Mouse (Mus musculus) embryo, embryonic 10.5 days (tissue): ENCODE results near the gene Mchr1.
"Not testable (repeated sequence)": the region's sequence is repeated elsewhere in the genome, so short reads cannot be mapped to it uniquely, and the experiment has no call there.

Source experiments
- DNase-seq: peaks from one replicate; pipeline ENCODE4 v3.0.0-alpha.2; 2015; ENCODE audit warnings: low spot score

Gene Mchr1

DNA sequence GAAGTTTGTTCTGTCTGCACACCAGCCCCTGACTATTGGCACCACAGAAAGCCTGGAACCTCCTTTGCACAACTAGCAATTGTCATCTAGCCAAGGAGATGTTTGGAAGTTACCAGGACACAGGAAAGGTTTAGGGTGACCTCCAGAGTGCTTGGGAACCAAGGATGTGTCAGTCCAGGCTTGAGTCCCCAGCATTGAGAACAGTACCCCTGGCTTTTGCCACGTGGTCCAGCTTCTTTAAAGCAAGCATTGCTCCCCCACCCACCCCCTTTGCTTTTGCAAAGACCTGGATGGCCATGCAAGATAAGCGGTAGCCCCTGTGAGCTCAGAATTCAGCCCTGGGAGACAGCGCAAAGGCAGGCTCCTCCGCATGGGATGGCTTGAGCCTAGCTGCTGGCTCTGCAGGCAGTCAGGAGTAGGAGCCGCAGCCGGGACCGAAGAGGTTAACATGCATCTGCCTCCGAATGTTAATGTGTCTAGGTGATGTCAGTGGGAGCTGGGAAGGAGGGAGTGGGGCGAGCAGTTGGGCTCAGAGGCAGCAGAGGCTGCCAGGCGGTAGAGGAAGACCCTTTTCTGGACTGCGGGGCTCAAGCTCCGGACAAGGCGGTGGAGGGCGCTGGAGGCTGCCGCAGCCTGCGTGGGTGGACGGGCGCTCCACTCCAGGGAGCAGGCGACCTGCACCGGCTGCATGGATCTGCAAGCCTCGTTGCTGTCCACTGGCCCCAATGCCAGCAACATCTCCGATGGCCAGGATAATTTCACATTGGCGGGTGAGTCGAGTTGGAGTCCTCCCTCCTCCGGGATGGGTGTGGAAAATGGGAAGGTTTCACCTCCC, at the start of gene Mchr1:
Gene Mchr1 (plus strand): TSS at position 414 of the 835 bp plus-strand sequence.
- peak; percentile 80 for DNase-seq

- no peak for DNase-seq
Measured at GRCm38 (mm10) chr15:81189061-81189460, 46.2 kb upstream of the Mchr1 start.

- DNase-seq = peak; percentile 64
Measured at GRCm38 (mm10) chr15:81190011-81190629, 45.2 kb upstream of the Mchr1 start.

- DNase-seq = peak; percentile 99
Measured at GRCm38 (mm10) chr15:81190630-81191178, 44.6 kb upstream of the Mchr1 start, which contains the start of gene Mrtfa. TSS of gene Mrtfa (minus strand) at chr15:81190757.

GRCm38 (mm10) chr15:81191303-81191702, 44.0 kb upstream of the Mchr1 start:
- no peak for DNase-seq

DNA sequence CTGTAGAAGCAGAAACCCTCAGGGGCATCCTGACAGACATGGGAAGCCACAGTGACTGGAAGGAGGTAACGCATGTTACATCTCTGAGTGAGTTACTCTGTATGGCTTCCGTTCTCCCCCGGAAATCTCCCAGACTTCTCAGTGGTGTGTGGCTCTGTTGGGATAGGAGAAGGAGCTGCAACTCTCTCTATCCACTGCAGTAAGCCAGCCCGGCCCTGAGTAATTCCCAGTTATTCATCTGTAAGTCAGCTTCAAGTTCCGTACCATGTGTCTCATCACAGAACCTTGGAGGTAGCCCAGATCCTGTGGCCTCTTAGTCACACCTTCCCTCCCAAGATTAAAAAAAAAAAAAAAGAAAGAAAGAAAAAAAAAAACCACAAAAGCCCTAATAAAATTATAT, 43.0 kb upstream of the Mchr1 start:
- DNase-seq = no peak

DNA sequence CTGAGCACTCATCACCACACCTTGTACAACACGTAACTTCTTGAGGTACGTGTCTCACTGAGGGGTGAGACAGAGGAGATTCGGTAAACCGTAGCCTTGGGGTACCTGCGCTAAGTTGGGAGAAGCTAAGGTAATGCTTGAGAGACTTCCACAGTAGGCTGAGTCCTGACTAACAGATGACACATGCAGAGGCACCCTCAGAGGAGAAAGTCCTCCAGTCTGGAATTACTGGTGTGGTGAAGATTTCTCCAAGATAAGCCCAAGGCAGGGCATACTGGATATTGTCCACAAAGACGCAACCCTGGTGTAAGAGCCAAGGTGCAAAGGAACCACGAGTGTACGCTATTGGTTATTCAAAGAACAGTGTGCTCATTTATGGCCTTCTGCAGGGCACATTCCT, 42.4 kb upstream of the Mchr1 start:
- DNase-seq = no peak

DNA sequence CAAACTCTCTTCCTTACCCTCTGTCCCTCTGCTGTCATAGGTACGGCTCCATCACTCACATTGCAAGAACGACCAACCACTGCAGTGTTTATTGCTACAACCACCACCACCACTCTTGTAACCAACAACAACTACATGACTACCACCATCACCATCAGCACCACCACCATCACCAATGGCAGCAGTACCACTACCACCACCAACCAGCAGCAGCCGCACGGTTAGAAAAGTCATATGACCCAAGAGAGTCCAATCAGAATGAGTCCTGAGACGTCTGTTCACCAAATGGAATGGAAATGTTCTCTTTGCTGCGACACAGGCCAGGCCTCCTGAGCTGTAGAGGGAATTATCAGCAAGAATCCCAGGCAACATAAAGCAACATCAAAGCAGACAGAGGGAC, 40.5 kb upstream of the Mchr1 start:
- DNase-seq = no peak

DNA sequence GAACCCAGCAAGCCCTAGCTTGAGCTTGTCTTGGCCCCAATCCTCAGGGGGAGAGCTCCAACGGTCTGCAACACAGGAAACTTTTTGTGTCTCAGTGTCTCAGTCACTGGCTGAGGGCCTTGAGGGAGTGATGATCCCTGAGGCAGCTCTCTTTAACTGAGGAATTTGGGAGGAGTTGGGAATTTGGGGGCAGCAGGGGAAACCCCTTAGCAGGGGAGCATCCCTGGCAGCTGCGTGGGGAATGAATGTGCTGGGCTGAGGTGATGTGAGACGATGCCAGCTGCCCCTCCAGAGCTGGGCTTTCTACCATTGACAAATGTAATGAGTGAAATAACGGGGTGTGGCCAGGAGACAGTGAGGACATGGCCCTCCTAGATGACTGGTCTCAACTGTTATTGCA, 39.9 kb upstream of the Mchr1 start:
- no peak for DNase-seq

GRCm38 (mm10) chr15:81197197-81197596, 38.1 kb upstream of the Mchr1 start:
- DNase-seq = no peak

DNA sequence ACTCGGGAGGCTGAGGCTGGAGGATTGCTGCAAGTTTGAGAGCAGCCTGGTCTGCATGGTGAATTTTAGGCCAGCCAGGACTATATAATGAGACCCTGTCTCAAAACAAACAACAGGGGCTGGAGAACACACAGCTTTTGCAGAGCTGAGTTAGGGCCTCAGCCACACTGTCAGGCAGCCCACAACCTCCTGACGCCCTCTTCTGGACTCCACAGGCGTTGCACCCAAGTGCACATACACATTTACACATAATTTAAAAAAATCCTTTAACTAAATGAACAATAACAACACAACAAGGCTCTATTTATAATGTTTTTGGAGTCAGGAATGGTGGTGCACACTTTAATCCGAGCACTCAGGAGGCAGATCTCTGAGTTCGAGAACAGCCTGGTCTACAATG, 36.9 kb upstream of the Mchr1 start:
- no peak for DNase-seq

GRCm38 (mm10) chr15:81199372-81199959, 35.8 kb upstream of the Mchr1 start:
- peak; percentile 93 for DNase-seq

DNA sequence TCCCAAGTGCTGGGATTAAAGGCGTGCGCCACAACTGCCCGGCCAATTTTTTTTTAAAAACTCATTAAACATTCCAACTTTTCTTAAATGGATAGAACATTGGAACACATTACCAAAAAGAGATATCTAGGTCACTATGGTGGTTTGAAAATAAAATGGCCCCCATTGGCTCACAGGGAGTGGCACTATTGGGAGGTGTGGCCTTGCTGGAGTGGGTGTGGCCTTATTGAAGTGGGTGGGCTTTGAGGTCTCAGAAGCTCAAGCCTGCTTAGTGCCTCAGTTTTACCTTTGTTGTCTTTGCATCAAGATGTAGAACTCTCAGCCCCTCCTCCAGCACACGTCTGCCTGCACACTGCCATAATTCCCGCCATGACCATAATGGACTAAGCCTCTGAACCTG, 32.8 kb upstream of the Mchr1 start:
- no peak for DNase-seq

- no peak for DNase-seq
Measured at GRCm38 (mm10) chr15:81210496-81210895, 24.8 kb upstream of the Mchr1 start.

DNA sequence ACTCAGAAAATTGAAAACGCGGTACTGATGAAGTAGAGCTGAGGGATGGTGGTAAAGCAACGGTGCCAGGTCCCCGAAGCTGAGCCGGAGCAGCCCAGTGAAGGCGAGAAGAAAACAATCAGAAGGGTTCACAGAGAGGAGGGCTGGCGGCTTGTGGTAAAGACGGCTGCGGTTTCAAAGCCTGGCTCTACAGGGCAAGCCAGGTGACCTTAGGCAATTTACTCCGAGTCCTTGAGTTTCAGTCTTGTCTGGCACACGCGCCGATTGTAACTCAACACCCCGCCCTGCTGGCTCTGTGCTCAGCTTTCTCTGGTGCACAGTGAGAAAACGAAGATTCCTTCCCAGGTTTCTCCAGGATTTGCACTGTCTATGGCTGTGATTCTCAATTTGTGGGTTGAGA, 22.3 kb upstream of the Mchr1 start:
- peak; percentile 62 for DNase-seq

DNA sequence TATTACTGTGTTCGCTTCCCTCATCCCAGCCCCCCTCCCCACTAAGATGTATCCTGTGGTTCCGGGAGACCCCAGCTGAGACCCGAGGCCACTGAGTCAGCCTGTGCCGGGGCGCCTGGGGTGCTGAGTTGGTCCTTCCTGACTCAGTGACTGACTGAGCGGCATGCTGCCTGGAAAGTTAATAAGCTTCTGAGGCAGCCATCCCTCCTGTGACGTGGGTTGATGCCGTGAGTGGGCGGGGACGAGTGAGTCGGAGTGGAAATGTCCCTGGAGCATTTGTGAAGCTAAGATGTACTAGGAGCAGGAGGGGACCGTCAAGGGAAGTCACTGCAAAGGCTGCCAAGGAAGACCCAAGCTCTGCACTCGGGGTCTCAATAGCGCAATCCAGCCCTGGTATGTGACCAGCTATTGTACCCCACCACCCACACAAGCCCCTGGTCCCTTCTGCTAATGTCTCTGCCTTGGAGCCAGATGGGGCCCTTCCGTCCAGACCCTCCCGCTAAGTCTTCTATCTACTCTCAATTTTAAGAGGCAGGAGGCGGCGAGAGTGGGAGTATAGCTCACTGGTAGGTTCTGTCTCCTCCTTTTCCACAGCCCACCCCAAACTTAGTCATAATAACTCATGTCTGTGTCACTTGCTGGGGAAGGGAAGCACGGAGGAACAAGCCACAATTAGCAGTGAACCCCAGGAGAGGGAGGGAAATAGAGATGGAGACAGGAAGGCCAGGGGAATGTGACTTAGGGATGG, 18.2 kb upstream of the Mchr1 start:
- DNase-seq = no peak

- no peak for DNase-seq
Measured at GRCm38 (mm10) chr15:81219054-81219453, 16.2 kb upstream of the Mchr1 start.

GRCm38 (mm10) chr15:81220051-81220450, 15.2 kb upstream of the Mchr1 start:
- not testable (repeated sequence) for DNase-seq

- no peak for DNase-seq
Measured at GRCm38 (mm10) chr15:81221446-81221845, 13.9 kb upstream of the Mchr1 start.

DNA sequence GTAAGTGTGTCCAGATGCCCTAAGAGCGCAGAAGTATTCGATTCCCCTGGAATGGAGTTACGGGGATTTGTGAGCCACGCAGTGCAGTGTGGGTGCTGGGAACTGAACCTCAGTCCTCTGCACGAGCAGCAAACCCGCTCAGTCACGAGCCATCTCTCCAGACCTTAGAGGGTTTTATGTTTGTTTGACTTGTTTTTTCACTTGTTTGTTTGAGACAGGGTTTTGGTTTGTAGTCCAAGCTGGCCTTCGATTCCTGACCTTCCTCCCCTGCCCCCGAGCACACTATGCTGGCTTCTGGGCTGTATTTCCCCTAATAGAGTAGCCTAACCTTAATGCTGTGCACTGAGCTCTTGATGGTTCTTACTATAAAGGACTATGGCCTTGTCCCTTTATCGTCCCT, 10.3 kb upstream of the Mchr1 start:
- DNase-seq = no peak

DNA sequence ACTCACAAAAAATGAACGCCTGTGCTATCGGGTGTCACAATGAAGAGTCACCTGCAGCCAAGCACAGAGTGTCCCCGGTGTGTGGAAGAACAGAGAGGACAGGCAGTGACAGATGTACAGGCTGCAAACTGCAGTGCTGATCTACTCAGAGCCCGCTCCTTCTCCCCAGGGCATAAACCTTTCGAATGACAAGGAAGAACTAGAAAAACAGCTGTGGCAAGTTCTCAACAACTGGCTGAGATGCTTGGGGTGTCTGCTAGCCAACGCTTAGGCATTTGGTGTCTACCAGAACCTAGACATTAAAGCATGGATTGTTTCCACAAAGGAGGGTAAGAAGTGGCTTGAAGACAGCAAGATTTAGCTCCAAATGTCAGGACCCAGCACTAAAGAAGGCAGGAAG, 9.6 kb upstream of the Mchr1 start:
- DNase-seq = no peak

DNA sequence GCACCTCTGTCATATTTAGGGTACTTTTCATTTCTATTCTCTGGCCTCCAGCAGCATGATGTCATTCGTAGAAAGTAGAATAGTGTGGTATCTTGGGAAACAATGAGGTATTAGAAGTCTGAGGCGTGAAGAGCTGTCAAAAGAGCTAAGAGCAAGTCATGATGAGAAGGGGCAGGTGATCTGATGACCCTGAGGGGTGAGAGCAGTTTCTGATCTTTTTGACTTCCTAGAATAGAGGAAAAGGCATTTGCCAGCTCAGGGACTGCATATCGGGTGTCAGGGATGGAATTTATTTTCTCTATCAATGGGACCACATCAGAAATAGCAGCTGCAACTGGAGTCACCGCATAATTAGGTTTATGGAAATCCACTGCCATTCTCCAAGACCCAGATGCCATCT, 8.5 kb upstream of the Mchr1 start:
- DNase-seq = no peak
